Mouse (Mus musculus): ENCODE measurements at regions not wholly inside any gene's neighbourhood (a gene's known extent, or its start where the extent isn't known, plus 50 kb on each side); places are given as distances from the start of the nearest gene placed in this dataset.

- H3K27ac ChIP-seq, result no peak overlapping the region
- no peaks in the 10 kb centered on the region for H3K27me3 ChIP-seq (ENCODE audit: control insufficient read depth, insufficient read depth, low read length)
- H3K9ac ChIP-seq (ENCODE audit: low read depth, low read length), result no peak overlapping the region
- H3K4me3 ChIP-seq, result no peak overlapping the region
- no peaks in the 10 kb centered on the region for H3K4me1 ChIP-seq (ENCODE audit: control insufficient read depth, insufficient read depth, low read length)
- intact Hi-C loops (cut with DNase I), result no loop called here
- no peak for DNase-seq
- WGBS, result 85% methylated on average over 9 of the region's 9 CpGs
- H3K36me3 ChIP-seq (ENCODE audit: control insufficient read depth, insufficient read depth, low read length), result no peaks in the 10 kb centered on the region
- no peaks in the 10 kb centered on the region for H3K79me2 ChIP-seq (replicated peaks; ENCODE audit: control insufficient read depth, insufficient read depth, low read length)
- no peak for TF ChIP-seq POLR2A (IDR thresholded peaks at IDR 0.05; ENCODE audit: insufficient read depth, low read depth, low read length)
- TF ChIP-seq CTCF (IDR thresholded peaks at IDR 0.05), result no peak
- no peak for TF ChIP-seq EP300 (IDR thresholded peaks at IDR 0.05; ENCODE audit: insufficient read depth, low read depth, low read length)
Measured at GRCm38 (mm10) chr8:8876879-8877278, 186.6 kb upstream of the Arglu1 start.

GRCm38 (mm10) chr8:8876469-8876868 lies 186.1 kb upstream of the Arglu1 start:
- Histone ChIP-seq H3K27ac (no peak overlapping the region), H3K4me3 (no peak overlapping the region), H3K9ac (ENCODE audit: low read depth, low read length) (no peak overlapping the region), H3K4me1 (ENCODE audit: control insufficient read depth, insufficient read depth, low read length) (no peaks in the 10 kb centered on the region), H3K79me2 (replicated peaks; ENCODE audit: control insufficient read depth, insufficient read depth, low read length) (no peaks in the 10 kb centered on the region), H3K27me3 (ENCODE audit: control insufficient read depth, insufficient read depth, low read length) (no peaks in the 10 kb centered on the region), H3K36me3 (ENCODE audit: control insufficient read depth, insufficient read depth, low read length) (no peaks in the 10 kb centered on the region)
- TF ChIP-seq EP300 (IDR thresholded peaks at IDR 0.05; ENCODE audit: insufficient read depth, low read depth, low read length) (no peak), POLR2A (IDR thresholded peaks at IDR 0.05; ENCODE audit: insufficient read depth, low read depth, low read length) (no peak), CTCF (IDR thresholded peaks at IDR 0.05) (no peak)
- intact Hi-C loops (cut with DNase I), result no loop called here
- WGBS, result 83% methylated on average over 6 of the region's 6 CpGs
- DNase-seq, result no peak

GRCm38 (mm10) chr8:8871938-8872337 lies 181.6 kb upstream of the Arglu1 start:
- 77% methylated on average over 3 of the region's 3 CpGs for WGBS
- Histone ChIP-seq H3K4me3 (no peak overlapping the region), H3K36me3 (ENCODE audit: control insufficient read depth, insufficient read depth, low read length) (no peaks in the 10 kb centered on the region), H3K4me1 (ENCODE audit: control insufficient read depth, insufficient read depth, low read length) (peaks cover 1% of the 10 kb centered on the region; the same call in 1 of the 2 replicates), H3K79me2 (replicated peaks; ENCODE audit: control insufficient read depth, insufficient read depth, low read length) (no peaks in the 10 kb centered on the region), H3K9ac (ENCODE audit: low read depth, low read length) (no peak overlapping the region), H3K27ac (no peak overlapping the region), H3K27me3 (ENCODE audit: control insufficient read depth, insufficient read depth, low read length) (no peaks in the 10 kb centered on the region)
- no peak for DNase-seq
- intact Hi-C loops (cut with DNase I), result no loop called here
- TF ChIP-seq CTCF (IDR thresholded peaks at IDR 0.05) (no peak), POLR2A (IDR thresholded peaks at IDR 0.05; ENCODE audit: insufficient read depth, low read depth, low read length) (no peak), EP300 (IDR thresholded peaks at IDR 0.05; ENCODE audit: insufficient read depth, low read depth, low read length) (no peak)

- 88% methylated on average over 8 of the region's 8 CpGs for WGBS
- intact Hi-C loops (cut with DNase I), result no loop called here
Measured at GRCm38 (mm10) chr8:8871039-8871438, 180.7 kb upstream of the Arglu1 start.

GRCm38 (mm10) chr8:8870487-8870886 lies 180.2 kb upstream of the Arglu1 start:
- 48% methylated on average over 4 of the region's 4 CpGs for WGBS
- Histone ChIP-seq H3K79me2 (replicated peaks; ENCODE audit: control insufficient read depth, insufficient read depth, low read length) (no peaks in the 10 kb centered on the region), H3K9ac (ENCODE audit: low read depth, low read length) (no peak overlapping the region), H3K27ac (no peak overlapping the region), H3K36me3 (ENCODE audit: control insufficient read depth, insufficient read depth, low read length) (no peaks in the 10 kb centered on the region), H3K4me1 (ENCODE audit: control insufficient read depth, insufficient read depth, low read length) (peaks cover 1% of the 10 kb centered on the region; the same call in 1 of the 2 replicates), H3K4me3 (no peak overlapping the region), H3K27me3 (ENCODE audit: control insufficient read depth, insufficient read depth, low read length) (no peaks in the 10 kb centered on the region)
- no peak for DNase-seq
- intact Hi-C loops (cut with DNase I), result no loop called here
- TF ChIP-seq EP300 (IDR thresholded peaks at IDR 0.05; ENCODE audit: insufficient read depth, low read depth, low read length) (no peak), CTCF (IDR thresholded peaks at IDR 0.05) (no peak), POLR2A (IDR thresholded peaks at IDR 0.05; ENCODE audit: insufficient read depth, low read depth, low read length) (no peak)

More at GRCm38 (mm10) chr8:8871039-8871438, 180.7 kb upstream of the Arglu1 start:
- Histone ChIP-seq H3K27me3 (ENCODE audit: control insufficient read depth, insufficient read depth, low read length) (no peaks in the 10 kb centered on the region), H3K79me2 (replicated peaks; ENCODE audit: control insufficient read depth, insufficient read depth, low read length) (no peaks in the 10 kb centered on the region), H3K36me3 (ENCODE audit: control insufficient read depth, insufficient read depth, low read length) (no peaks in the 10 kb centered on the region), H3K4me1 (ENCODE audit: control insufficient read depth, insufficient read depth, low read length) (peaks cover 1% of the 10 kb centered on the region; the same call in 1 of the 2 replicates), H3K9ac (ENCODE audit: low read depth, low read length) (no peak overlapping the region), H3K27ac (no peak overlapping the region), H3K4me3 (no peak overlapping the region)
- no peak for TF ChIP-seq POLR2A (IDR thresholded peaks at IDR 0.05; ENCODE audit: insufficient read depth, low read depth, low read length)
- TF ChIP-seq CTCF (IDR thresholded peaks at IDR 0.05), result no peak
- TF ChIP-seq EP300 (IDR thresholded peaks at IDR 0.05; ENCODE audit: insufficient read depth, low read depth, low read length), result no peak
- no peak for DNase-seq

GRCm38 (mm10) chr8:8869338-8869737 lies 179.0 kb upstream of the Arglu1 start:
- 44% methylated on average over 6 of the region's 6 CpGs for WGBS
- intact Hi-C loops (cut with DNase I), result no loop called here
- peaks cover 1% of the 10 kb centered on the region; the same call in 1 of the 2 replicates for H3K4me1 ChIP-seq (ENCODE audit: control insufficient read depth, insufficient read depth, low read length)

More at GRCm38 (mm10) chr8:8869338-8869737, 179.0 kb upstream of the Arglu1 start:
- Histone ChIP-seq H3K79me2 (replicated peaks; ENCODE audit: control insufficient read depth, insufficient read depth, low read length) (no peaks in the 10 kb centered on the region), H3K9ac (ENCODE audit: low read depth, low read length) (no peak overlapping the region), H3K36me3 (ENCODE audit: control insufficient read depth, insufficient read depth, low read length) (no peaks in the 10 kb centered on the region), H3K4me3 (no peak overlapping the region), H3K27ac (no peak overlapping the region; the same call in 1 of the 2 replicates), H3K27me3 (ENCODE audit: control insufficient read depth, insufficient read depth, low read length) (no peaks in the 10 kb centered on the region)
- TF ChIP-seq EP300 (IDR thresholded peaks at IDR 0.05; ENCODE audit: insufficient read depth, low read depth, low read length) (no peak), CTCF (IDR thresholded peaks at IDR 0.05) (no peak), POLR2A (IDR thresholded peaks at IDR 0.05; ENCODE audit: insufficient read depth, low read depth, low read length) (no peak)
- no peak for DNase-seq

Measured in heart, adult 2 months (tissue).